Mouse (Mus musculus) MEL (cell line): ENCODE measurements at regions not wholly inside any gene's neighbourhood (a gene's known extent, or its start where the extent isn't known, plus 50 kb on each side); places are given as distances from the start of the nearest gene placed in this dataset.

Experiments
- DNase-seq: peaks from one replicate; pipeline ENCODE4 v3.0.0; 2011; ENCODE audit warnings: low read depth, low spot score
- H3K27ac ChIP-seq: 2 replicates; pipeline ENCODE4 v1.5.1; 2012; ENCODE audit warnings: low read depth, mild to moderate bottlenecking, control low read depth, low read length, moderate library complexity; ENCODE audit not compliant: control insufficient read depth
- H3K27me3 ChIP-seq, 2 experiments: fragments of 150-350 bp in 1 of 2; sonication (generic) in 1 of 2; 2 replicates each; pipeline ENCODE4 v1.6.1; 2012; ENCODE audit warnings: low read length in 2 of 2, mild to moderate bottlenecking in 2 of 2, improper control_type of control experiment in 1 of 2, moderate library complexity in 1 of 2; ENCODE audit not compliant: insufficient read depth in 2 of 2, control insufficient read depth in 1 of 2
- H3K36me3 ChIP-seq, 2 experiments: 2 replicates each; pipeline ENCODE4 v1.6.1; 2012 to 2014; ENCODE audit warnings: low read length in 2 of 2, improper control_type of control experiment in 1 of 2, inconsistent platforms in 1 of 2, mild to moderate bottlenecking in 1 of 2; ENCODE audit not compliant: insufficient read depth in 2 of 2, control insufficient read depth in 1 of 2
- H3K4me1 ChIP-seq, 2 experiments: fragments of 150-350 bp in 1 of 2; sonication (generic) in 1 of 2; 2 replicates each; pipeline ENCODE4 v1.6.1; 2012; ENCODE audit warnings: low read length in 2 of 2, improper control_type of control experiment in 1 of 2, mild to moderate bottlenecking in 1 of 2; ENCODE audit not compliant: insufficient read depth in 2 of 2, control insufficient read depth in 1 of 2
- H3K4me3 ChIP-seq, 2 experiments: fragments of 150-350 bp in 1 of 2; sonication (generic) in 1 of 2; 2 replicates each; pipeline ENCODE4 v1.5.1; 2012; ENCODE audit warnings: low read depth in 2 of 2, low read length in 2 of 2, mild to moderate bottlenecking in 2 of 2, moderate library complexity in 2 of 2, control low read depth in 1 of 2, improper control_type of control experiment in 1 of 2; ENCODE audit not compliant: control insufficient read depth in 1 of 2, insufficient read depth in 1 of 2
- H3K79me2 ChIP-seq: 2 replicates; pipeline ENCODE4 v1.6.1; 2012; ENCODE audit warnings: mild to moderate bottlenecking, low read length, moderate library complexity; ENCODE audit not compliant: control insufficient read depth, poor library complexity, insufficient read depth
- H3K9ac ChIP-seq: 2 replicates; pipeline ENCODE4 v1.6.1; 2012; ENCODE audit warnings: low read depth, mild to moderate bottlenecking, control low read depth, low read length, moderate library complexity; ENCODE audit not compliant: control insufficient read depth, poor library complexity, severe bottlenecking
- H3K9me3 ChIP-seq: fragments of 150-350 bp; sonication (generic); replicated peaks from 2 replicates; pipeline ENCODE4 v1.6.1; 2012; ENCODE audit warnings: mild to moderate bottlenecking, low read length, improper control_type of control experiment, moderate library complexity; ENCODE audit not compliant: insufficient read depth
- BHLHE40 ChIP-seq: IDR thresholded peaks from 2 replicates; pipeline ENCODE4 v1.6.1; 2012; ENCODE audit warnings: low read depth, mild to moderate bottlenecking, inconsistent platforms, low read length, improper control_type of control experiment, borderline replicate concordance
- CHD2 ChIP-seq: IDR thresholded peaks from 2 replicates; pipeline ENCODE4 v1.6.1; 2011; ENCODE audit warnings: low read length, improper control_type of control experiment
- E2F4 ChIP-seq: IDR thresholded peaks from 2 replicates; pipeline ENCODE4 v1.6.1; 2011; ENCODE audit warnings: low read depth, low read length, improper control_type of control experiment, borderline replicate concordance
- HCFC1 ChIP-seq: IDR thresholded peaks from 2 replicates; pipeline ENCODE4 v1.6.1; 2012; ENCODE audit warnings: low read depth, mild to moderate bottlenecking, inconsistent platforms, low read length, improper control_type of control experiment, moderate library complexity
- MAFK ChIP-seq: IDR thresholded peaks from 2 replicates; pipeline ENCODE4 v1.6.1; 2011; ENCODE audit warnings: low read depth, mild to moderate bottlenecking, low read length, improper control_type of control experiment, borderline replicate concordance
- MAZ ChIP-seq: IDR thresholded peaks from 2 replicates; pipeline ENCODE4 v1.6.1; 2012; ENCODE audit warnings: low read depth, mild to moderate bottlenecking, inconsistent platforms, low read length, improper control_type of control experiment
- MXI1 ChIP-seq: IDR thresholded peaks from 2 replicates; pipeline ENCODE4 v1.6.1; 2011; ENCODE audit warnings: mild to moderate bottlenecking, low read depth, low read length, improper control_type of control experiment
- MYB ChIP-seq: IDR thresholded peaks from 2 replicates; pipeline ENCODE4 v1.6.1; 2011; ENCODE audit warnings: mild to moderate bottlenecking, low read depth, low read length, improper control_type of control experiment
- NRF1 ChIP-seq: IDR thresholded peaks from 2 replicates; pipeline ENCODE4 v1.6.1; 2014; ENCODE audit warnings: low read depth, mild to moderate bottlenecking, inconsistent platforms, low read length, improper control_type of control experiment, moderate library complexity; ENCODE audit not compliant: poor library complexity, insufficient read depth, severe bottlenecking
- POLR2A ChIP-seq, 2 experiments: IDR thresholded peaks; 2 replicates each; pipeline ENCODE4 v1.6.1; 2011 to 2012; ENCODE audit warnings: low read length in 2 of 2, mild to moderate bottlenecking in 2 of 2, control low read depth in 1 of 2, improper control_type of control experiment in 1 of 2, low read depth in 1 of 2, moderate library complexity in 1 of 2; ENCODE audit not compliant: control insufficient read depth in 1 of 2, insufficient read depth in 1 of 2, poor library complexity in 1 of 2
- RAD21 ChIP-seq: IDR thresholded peaks from 2 replicates; pipeline ENCODE4 v1.6.1; 2011; ENCODE audit warnings: mild to moderate bottlenecking, low read depth, low read length, improper control_type of control experiment
- SMC3 ChIP-seq: IDR thresholded peaks from 2 replicates; pipeline ENCODE4 v1.6.1; 2011; ENCODE audit warnings: low read depth, low read length, improper control_type of control experiment
- UBTF ChIP-seq: IDR thresholded peaks from 2 replicates; pipeline ENCODE4 v1.6.1; 2012; ENCODE audit warnings: low read depth, mild to moderate bottlenecking, inconsistent platforms, low read length, improper control_type of control experiment, moderate library complexity, borderline replicate concordance; ENCODE audit not compliant: insufficient read depth
- ZNF384 ChIP-seq: IDR thresholded peaks from 2 replicates; pipeline ENCODE4 v1.6.1; 2012; ENCODE audit warnings: low read depth, mild to moderate bottlenecking, inconsistent platforms, low read length, improper control_type of control experiment

- no peaks in the 10 kb centered on the region; a peak in 1 of 4 replicates for H3K27me3 ChIP-seq
- no peaks in the 10 kb centered on the region for H3K79me2 ChIP-seq
- H3K4me1 ChIP-seq: no peaks in the 10 kb centered on the region
- no peaks in the 10 kb centered on the region for H3K36me3 ChIP-seq
- no peak for DNase-seq
- H3K9me3 ChIP-seq: no peaks in the 10 kb centered on the region
- H3K4me3 ChIP-seq: no peak overlapping the region
- no peak overlapping the region for H3K27ac ChIP-seq
- no peak overlapping the region for H3K9ac ChIP-seq
- no peak for TF ChIP-seq RAD21
- no peak for TF ChIP-seq SMC3
- TF ChIP-seq MXI1: no peak
- TF ChIP-seq POLR2A (IDR thresholded peaks at IDR 0.05; ENCODE audit: control insufficient read depth in 1 of 2, insufficient read depth in 1 of 2, low read depth in 1 of 2, low read length in 2 of 2, poor library complexity in 1 of 2): no peak
- no peak for TF ChIP-seq NRF1
- TF ChIP-seq MYB: no peak
- TF ChIP-seq HCFC1: no peak
- TF ChIP-seq CHD2: no peak
Measured at GRCm38 (mm10) chr12:70745681-70746080, 79.6 kb upstream of the Frmd6 start.

- Histone ChIP-seq H3K9me3 (no peaks in the 10 kb centered on the region), H3K79me2 (no peaks in the 10 kb centered on the region), H3K27me3 (no peaks in the 10 kb centered on the region), H3K27ac (no peak overlapping the region), H3K4me3 (no peak overlapping the region), H3K36me3 (no peaks in the 10 kb centered on the region), H3K9ac (no peak overlapping the region), H3K4me1 (no peaks in the 10 kb centered on the region)
- TF ChIP-seq BHLHE40: no peak
- no peak for DNase-seq
Measured at GRCm38 (mm10) chr12:70749651-70750050, 75.7 kb upstream of the Frmd6 start.

- Histone ChIP-seq H3K27me3 (no peaks in the 10 kb centered on the region), H3K4me1 (no peaks in the 10 kb centered on the region), H3K36me3 (no peaks in the 10 kb centered on the region), H3K9ac (no peak overlapping the region), H3K4me3 (no peak overlapping the region), H3K27ac (no peak overlapping the region), H3K79me2 (no peaks in the 10 kb centered on the region), H3K9me3 (no peaks in the 10 kb centered on the region)
- DNase-seq: no peak
- no peak for TF ChIP-seq MAZ
- no peak for TF ChIP-seq E2F4
- no peak for TF ChIP-seq POLR2A (IDR thresholded peaks at IDR 0.05; ENCODE audit: control insufficient read depth in 1 of 2, insufficient read depth in 1 of 2, low read depth in 1 of 2, low read length in 2 of 2, poor library complexity in 1 of 2)
- TF ChIP-seq MAFK: no peak
- TF ChIP-seq ZNF384: no peak
- TF ChIP-seq UBTF: no peak
Measured at GRCm38 (mm10) chr12:70750651-70751578, 74.4 kb upstream of the Frmd6 start.
